Mouse (Mus musculus) heart, postnatal 0 days (tissue): ENCODE data around the gene Mex3a. TPM values are rescaled to one million over a fixed set of nuclear protein-coding genes. Genes with fewer than 3 reads are reported as not detected.

Source experiments
- ATAC-seq: fragments of 200-750 bp; cut with Nextera tagmentation; 2 replicates; pipeline ENCODE4 v1.8.0; 2017; ENCODE audit warnings: low read depth, moderate number of reproducible peaks, moderate library complexity; ENCODE audit not compliant: insufficient read depth
- DNase-seq: peaks from one replicate; pipeline ENCODE4 v3.0.0-alpha.2; 2016; ENCODE audit warnings: low spot score
- H3K27ac ChIP-seq: fragments of 300-500 bp; sonication (generic); 2 replicates; pipeline ENCODE4 v1.5.1; 2014; ENCODE audit warnings: low read depth, mild to moderate bottlenecking
- H3K27me3 ChIP-seq: fragments of 300-500 bp; sonication (generic); 2 replicates; pipeline ENCODE4 v1.6.1; 2014; ENCODE audit warnings: low read length, mixed read lengths; ENCODE audit not compliant: control insufficient read depth, insufficient read depth
- H3K36me3 ChIP-seq: fragments of 300-500 bp; sonication (generic); replicated peaks from 2 replicates; pipeline ENCODE4 v1.6.1; 2014; ENCODE audit warnings: low read length, mixed read lengths; ENCODE audit not compliant: control insufficient read depth, insufficient read depth
- H3K4me1 ChIP-seq: fragments of 300-500 bp; sonication (generic); 2 replicates; pipeline ENCODE4 v1.6.1; 2014; ENCODE audit warnings: antibody characterized with exemption; ENCODE audit not compliant: control insufficient read depth, insufficient read depth
- H3K4me2 ChIP-seq: fragments of 300-500 bp; sonication (generic); 2 replicates; pipeline ENCODE4 v1.6.1; 2014; ENCODE audit warnings: low read depth, mild to moderate bottlenecking, low read length, moderate library complexity
- H3K4me3 ChIP-seq: fragments of 300-500 bp; sonication (generic); 2 replicates; pipeline ENCODE4 v1.5.1; 2014; ENCODE audit warnings: low read depth, low read length
- H3K9ac ChIP-seq: fragments of 300-500 bp; sonication (generic); replicated peaks from 2 replicates; pipeline ENCODE4 v1.6.1; 2014; ENCODE audit warnings: low read depth, low read length, mixed read lengths
- H3K9me3 ChIP-seq: fragments of 300-500 bp; sonication (generic); replicated peaks from 2 replicates; pipeline ENCODE4 v1.6.1; 2016; ENCODE audit warnings: low read length; ENCODE audit not compliant: control insufficient read depth
- CTCF ChIP-seq: IDR thresholded peaks from 2 replicates; pipeline ENCODE4 v1.5.1; 2016; ENCODE audit warnings: antibody characterized with exemption, control low read depth, low read depth
- EP300 ChIP-seq: IDR thresholded peaks from 2 replicates; pipeline ENCODE4 v1.6.1; 2016; ENCODE audit warnings: antibody characterized with exemption, low read depth
- WGBS: fragments of 180-500 bp; shearing (Covaris S2); extraction: QIAGEN DNeasy Blood & Tissue Kit; methylation state at CpG from one replicate; pipeline ENCODE4 v1.1.7; 2014; 5-methylcytosine and 5-hydroxymethylcytosine counted together
- polyA plus RNA-seq: library from polyadenylated mRNA; unstranded; fragments of >200 nt; fragmentation: Nextera tagmentation; extraction: Ambion mirVana; gene quantifications from 2 replicates; pipeline ENCODE4 v1.2.1, GENCODE M21; 2015
- total RNA-seq: library from RNA; depleted of rRNA; stranded (reverse); fragments of >200 nt; gene quantifications from 2 replicates; pipeline ENCODE4 v1.2.3, GENCODE M21; 2014; ENCODE audit warnings: low replicate concordance

The Mex3a gene
- total and polyA plus RNA-seq, 2 experiments from 2014 or later = 2.7 to 6.0 TPM

- Histone ChIP-seq H3K4me1 (peaks cover 28% of the 10 kb centered on the region), H3K9ac (no peak overlapping the region), H3K27ac (peak overlapping the region; percentile 95), H3K4me3 (peak overlapping the region; percentile 91), H3K4me2 (peak overlapping the region; percentile 97), H3K9me3 (no peaks in the 10 kb centered on the region), H3K36me3 (no peaks in the 10 kb centered on the region), H3K27me3 (no peaks in the 10 kb centered on the region)
- ATAC-seq (peak; percentile 36), DNase-seq (no peak)
- TF ChIP-seq EP300 (no peak), CTCF (no peak)
- WGBS = 20% methylated on average over 4 of the region's 4 CpGs
These were observed 28.7 kb upstream of the Mex3a start for GRCm38 (mm10) chr3:88503505-88503863.

- no peaks in the 10 kb centered on the region for H3K9me3 ChIP-seq
- ATAC-seq (no peak), DNase-seq (no peak)
- no peaks in the 10 kb centered on the region for H3K36me3 ChIP-seq
- H3K9ac ChIP-seq = no peak overlapping the region
- 55% methylated on average over 8 of the region's 8 CpGs for WGBS
- peak overlapping the region; percentile 95 for H3K27ac ChIP-seq
- H3K4me3 ChIP-seq = no peak overlapping the region
- peaks cover 28% of the 10 kb centered on the region for H3K4me1 ChIP-seq
- 0 out of 2 replicates have a peak overlapping the region, but pooled peaks have one; percentile 97 for H3K4me2 ChIP-seq
- TF ChIP-seq EP300 (no peak), CTCF (no peak)
- H3K27me3 ChIP-seq = no peaks in the 10 kb centered on the region
These were observed 28.1 kb upstream of the Mex3a start for GRCm38 (mm10) chr3:88503881-88504746.

- Histone ChIP-seq H3K4me1 (peaks cover 33% of the 10 kb centered on the region), H3K4me2 (no peak overlapping the region), H3K27ac (no peak overlapping the region), H3K27me3 (no peaks in the 10 kb centered on the region), H3K9ac (no peak overlapping the region), H3K9me3 (no peaks in the 10 kb centered on the region), H3K36me3 (no peaks in the 10 kb centered on the region), H3K4me3 (no peak overlapping the region)
- no peak for ATAC-seq
- DNase-seq = no peak
- 71% methylated on average over 6 of the region's 6 CpGs for WGBS
- TF ChIP-seq EP300 (no peak), CTCF (no peak)
These were observed 27.1 kb upstream of the Mex3a start for GRCm38 (mm10) chr3:88505081-88505480.

- no peaks in the 10 kb centered on the region for H3K36me3 ChIP-seq
- WGBS = 64% methylated on average over 7 of the region's 7 CpGs
- no peak overlapping the region for H3K4me2 ChIP-seq
- H3K9me3 ChIP-seq = no peaks in the 10 kb centered on the region
- TF ChIP-seq EP300 (no peak), CTCF (no peak)
- no peak for ATAC-seq
- H3K9ac ChIP-seq = no peak overlapping the region
- H3K27me3 ChIP-seq = no peaks in the 10 kb centered on the region
- no peak overlapping the region for H3K27ac ChIP-seq
- peaks cover 33% of the 10 kb centered on the region for H3K4me1 ChIP-seq
- H3K4me3 ChIP-seq = no peak overlapping the region
- no peak for DNase-seq
These were observed 26.4 kb upstream of the Mex3a start for GRCm38 (mm10) chr3:88505765-88506164.

- peaks cover 20% of the 10 kb centered on the region for H3K4me1 ChIP-seq
- DNase-seq = no peak
- H3K9ac ChIP-seq = peak overlapping the region; percentile 41; the same call in 1 of the 2 replicates
- no peak for ATAC-seq
- no peaks in the 10 kb centered on the region for H3K36me3 ChIP-seq
- TF ChIP-seq EP300 (no peak), CTCF (no peak)
- H3K27ac ChIP-seq = peak overlapping the region; percentile 90
- H3K27me3 ChIP-seq = no peaks in the 10 kb centered on the region
- H3K4me2 ChIP-seq = peak overlapping the region; percentile 62
- H3K4me3 ChIP-seq = peak overlapping the region; percentile 43
- no peaks in the 10 kb centered on the region for H3K9me3 ChIP-seq
- 67% methylated on average over 3 of the region's 3 CpGs for WGBS
These were observed 22.9 kb upstream of the Mex3a start for GRCm38 (mm10) chr3:88509250-88509649.
